Mouse (Mus musculus): ENCODE measurements at regions not wholly inside any gene's neighbourhood (a gene's known extent, or its start where the extent isn't known, plus 50 kb on each side); places are given as distances from the start of the nearest gene placed in this dataset.

- Histone ChIP-seq H3K36me3 (ENCODE audit: control insufficient read depth, insufficient read depth, low read length) (no peaks in the 10 kb centered on the region), H3K4me3 (replicated peaks; ENCODE audit: low read length) (no peak overlapping the region), H3K27me3 (ENCODE audit: control insufficient read depth, insufficient read depth, low read length) (no peaks in the 10 kb centered on the region), H3K4me1 (ENCODE audit: control insufficient read depth, insufficient read depth, low read length) (no peaks in the 10 kb centered on the region), H3K4me2 (replicated peaks; ENCODE audit: low read depth, low read length, severe bottlenecking) (no peak overlapping the region), H3K27ac (replicated peaks; ENCODE audit: low read depth, low read length) (no peak overlapping the region), H3K9ac (ENCODE audit: low read depth, low read length, severe bottlenecking) (no peak overlapping the region), H3K9me3 (ENCODE audit: control insufficient read depth, low read length) (no peaks in the 10 kb centered on the region)
- TF ChIP-seq POLR2A (IDR thresholded peaks at IDR 0.05; ENCODE audit: borderline replicate concordance, extremely low read depth, insufficient read depth, insufficient read length), result no peak
- no peak for DNase-seq (ENCODE audit: low spot score)
- no peak for ATAC-seq (ENCODE audit: low FRiP score, low read depth)
- WGBS, result 75% methylated on average over 5 of the region's 5 CpGs
Measured at GRCm38 (mm10) chr8:80298596-80298995, 195.0 kb upstream of the Gypa start.

GRCm38 (mm10) chr8:80290311-80290710, 203.3 kb upstream of the Gypa start:
- no peak overlapping the region for H3K4me3 ChIP-seq (replicated peaks; ENCODE audit: low read length)
- no peaks in the 10 kb centered on the region for H3K27me3 ChIP-seq (ENCODE audit: control insufficient read depth, insufficient read depth, low read length)
- H3K36me3 ChIP-seq (ENCODE audit: control insufficient read depth, insufficient read depth, low read length), result no peaks in the 10 kb centered on the region
- DNase-seq (ENCODE audit: low spot score), result no peak
- no peaks in the 10 kb centered on the region for H3K9me3 ChIP-seq (ENCODE audit: control insufficient read depth, low read length)
- no peak overlapping the region for H3K9ac ChIP-seq (ENCODE audit: low read depth, low read length, severe bottlenecking)
- no peak for ATAC-seq (ENCODE audit: low FRiP score, low read depth)
- no peak overlapping the region for H3K4me2 ChIP-seq (replicated peaks; ENCODE audit: low read depth, low read length, severe bottlenecking)
- no peaks in the 10 kb centered on the region for H3K4me1 ChIP-seq (ENCODE audit: control insufficient read depth, insufficient read depth, low read length)
- WGBS, result 78% methylated on average over 1 of the region's 1 CpGs
- H3K27ac ChIP-seq (replicated peaks; ENCODE audit: low read depth, low read length), result no peak overlapping the region
- TF ChIP-seq POLR2A (IDR thresholded peaks at IDR 0.05; ENCODE audit: borderline replicate concordance, extremely low read depth, insufficient read depth, insufficient read length), result no peak

GRCm38 (mm10) chr8:80289282-80289681, 204.3 kb upstream of the Gypa start:
- WGBS, result 55% methylated on average over 6 of the region's 6 CpGs
- no peak overlapping the region for H3K4me3 ChIP-seq (replicated peaks; ENCODE audit: low read length)
- H3K27me3 ChIP-seq (ENCODE audit: control insufficient read depth, insufficient read depth, low read length), result no peaks in the 10 kb centered on the region
- no peaks in the 10 kb centered on the region for H3K9me3 ChIP-seq (ENCODE audit: control insufficient read depth, low read length)
- H3K27ac ChIP-seq (replicated peaks; ENCODE audit: low read depth, low read length), result no peak overlapping the region
- no peak for DNase-seq (ENCODE audit: low spot score)
- no peak overlapping the region for H3K4me2 ChIP-seq (replicated peaks; ENCODE audit: low read depth, low read length, severe bottlenecking)
- no peak for TF ChIP-seq POLR2A (IDR thresholded peaks at IDR 0.05; ENCODE audit: borderline replicate concordance, extremely low read depth, insufficient read depth, insufficient read length)
- no peaks in the 10 kb centered on the region for H3K4me1 ChIP-seq (ENCODE audit: control insufficient read depth, insufficient read depth, low read length)
- ATAC-seq (ENCODE audit: low FRiP score, low read depth), result no peak
- no peak overlapping the region for H3K9ac ChIP-seq (ENCODE audit: low read depth, low read length, severe bottlenecking)
- H3K36me3 ChIP-seq (ENCODE audit: control insufficient read depth, insufficient read depth, low read length), result no peaks in the 10 kb centered on the region

GRCm38 (mm10) chr8:80268910-80269460, 211.2 kb upstream of the Hhip start:
- 70% methylated on average over 7 of the region's 7 CpGs for WGBS
- ATAC-seq (ENCODE audit: low FRiP score, low read depth) (no peak), DNase-seq (ENCODE audit: low spot score) (no peak)
- Histone ChIP-seq H3K4me1 (ENCODE audit: control insufficient read depth, insufficient read depth, low read length) (no peaks in the 10 kb centered on the region), H3K36me3 (ENCODE audit: control insufficient read depth, insufficient read depth, low read length) (no peaks in the 10 kb centered on the region), H3K4me2 (replicated peaks; ENCODE audit: low read depth, low read length, severe bottlenecking) (no peak overlapping the region), H3K27ac (replicated peaks; ENCODE audit: low read depth, low read length) (no peak overlapping the region), H3K9me3 (ENCODE audit: control insufficient read depth, low read length) (no peaks in the 10 kb centered on the region), H3K9ac (ENCODE audit: low read depth, low read length, severe bottlenecking) (no peak overlapping the region), H3K27me3 (ENCODE audit: control insufficient read depth, insufficient read depth, low read length) (no peaks in the 10 kb centered on the region), H3K4me3 (replicated peaks; ENCODE audit: low read length) (no peak overlapping the region)
- no peak for TF ChIP-seq POLR2A (IDR thresholded peaks at IDR 0.05; ENCODE audit: borderline replicate concordance, extremely low read depth, insufficient read depth, insufficient read length)

- Histone ChIP-seq H3K4me1 (ENCODE audit: control insufficient read depth, insufficient read depth, low read length) (peaks cover 15% of the 10 kb centered on the region), H3K4me2 (replicated peaks; ENCODE audit: low read depth, low read length, severe bottlenecking) (no peak overlapping the region), H3K27ac (replicated peaks; ENCODE audit: low read depth, low read length) (no peak overlapping the region), H3K9me3 (ENCODE audit: control insufficient read depth, low read length) (no peaks in the 10 kb centered on the region), H3K4me3 (replicated peaks; ENCODE audit: low read length) (no peak overlapping the region), H3K9ac (ENCODE audit: low read depth, low read length, severe bottlenecking) (no peak overlapping the region), H3K27me3 (ENCODE audit: control insufficient read depth, insufficient read depth, low read length) (no peaks in the 10 kb centered on the region), H3K36me3 (ENCODE audit: control insufficient read depth, insufficient read depth, low read length) (no peaks in the 10 kb centered on the region)
- WGBS, result 83% methylated on average over 2 of the region's 2 CpGs
- TF ChIP-seq POLR2A (IDR thresholded peaks at IDR 0.05; ENCODE audit: borderline replicate concordance, extremely low read depth, insufficient read depth, insufficient read length), result no peak
- ATAC-seq (ENCODE audit: low FRiP score, low read depth), result no peak
- no peak for DNase-seq (ENCODE audit: low spot score)
Measured at GRCm38 (mm10) chr8:80264915-80265314, 207.1 kb upstream of the Hhip start.

Data from limb, embryonic 14.5 days (tissue).